Mouse (Mus musculus): Measurements from ENCODE around the gene Otulin. TPM values are rescaled to one million over a fixed set of nuclear protein-coding genes. Genes with fewer than 3 reads are reported as not detected.

Otulin gene
- total and polyA plus RNA-seq, 3 experiments = 18.7 to 26.1 (median 24.6) TPM

GRCm38 (mm10) chr15:27668557-27668956 lies 38.1 kb upstream of the Otulin start:
- no peak overlapping the region for H3K27ac ChIP-seq
- DNase-seq = no peak
- 91% methylated on average over 7 of the region's 7 CpGs for WGBS
- no peaks in the 10 kb centered on the region for H3K27me3 ChIP-seq (ENCODE audit: control insufficient read depth, insufficient read depth, low read length)
- TF ChIP-seq CTCF (IDR thresholded peaks at IDR 0.05) = no peak
- TF ChIP-seq POLR2A (IDR thresholded peaks at IDR 0.05; ENCODE audit: insufficient read depth, low read depth, low read length) = no peak
- no peak for TF ChIP-seq EP300 (IDR thresholded peaks at IDR 0.05; ENCODE audit: insufficient read depth, low read depth, low read length)
- H3K9ac ChIP-seq (ENCODE audit: low read depth, low read length) = no peak overlapping the region
- no peak overlapping the region for H3K4me3 ChIP-seq
- intact Hi-C loops (cut with DNase I) = no loop called here
- no peaks in the 10 kb centered on the region for H3K79me2 ChIP-seq (replicated peaks; ENCODE audit: control insufficient read depth, insufficient read depth, low read length)
- no peaks in the 10 kb centered on the region for H3K4me1 ChIP-seq (ENCODE audit: control insufficient read depth, insufficient read depth, low read length)
- no peaks in the 10 kb centered on the region for H3K36me3 ChIP-seq (ENCODE audit: control insufficient read depth, insufficient read depth, low read length)

GRCm38 (mm10) chr15:27668001-27668461 lies 37.5 kb upstream of the Otulin start:
- DNase-seq = no peak
- Histone ChIP-seq H3K27me3 (ENCODE audit: control insufficient read depth, insufficient read depth, low read length) (no peaks in the 10 kb centered on the region), H3K9ac (ENCODE audit: low read depth, low read length) (no peak overlapping the region), H3K36me3 (ENCODE audit: control insufficient read depth, insufficient read depth, low read length) (no peaks in the 10 kb centered on the region), H3K79me2 (replicated peaks; ENCODE audit: control insufficient read depth, insufficient read depth, low read length) (no peaks in the 10 kb centered on the region), H3K4me3 (no peak overlapping the region), H3K4me1 (ENCODE audit: control insufficient read depth, insufficient read depth, low read length) (no peaks in the 10 kb centered on the region), H3K27ac (no peak overlapping the region)
- no peak for TF ChIP-seq CTCF (IDR thresholded peaks at IDR 0.05)
- no peak for TF ChIP-seq POLR2A (IDR thresholded peaks at IDR 0.05; ENCODE audit: insufficient read depth, low read depth, low read length)
- no peak for TF ChIP-seq EP300 (IDR thresholded peaks at IDR 0.05; ENCODE audit: insufficient read depth, low read depth, low read length)
- intact Hi-C loops (cut with DNase I) = no loop called here
- 83% methylated on average over 9 of the region's 9 CpGs for WGBS

GRCm38 (mm10) chr15:27666911-27667539 lies 36.5 kb upstream of the Otulin start:
- H3K4me1 ChIP-seq (ENCODE audit: control insufficient read depth, insufficient read depth, low read length) = no peaks in the 10 kb centered on the region
- no peak for DNase-seq
- no peak for TF ChIP-seq EP300 (IDR thresholded peaks at IDR 0.05; ENCODE audit: insufficient read depth, low read depth, low read length)
- TF ChIP-seq CTCF (IDR thresholded peaks at IDR 0.05) = no peak
- no peak for TF ChIP-seq POLR2A (IDR thresholded peaks at IDR 0.05; ENCODE audit: insufficient read depth, low read depth, low read length)
- H3K27me3 ChIP-seq (ENCODE audit: control insufficient read depth, insufficient read depth, low read length) = no peaks in the 10 kb centered on the region
- 69% methylated on average over 9 of the region's 9 CpGs for WGBS
- no peaks in the 10 kb centered on the region for H3K79me2 ChIP-seq (replicated peaks; ENCODE audit: control insufficient read depth, insufficient read depth, low read length)
- intact Hi-C loops (cut with DNase I) = no loop called here
- no peaks in the 10 kb centered on the region for H3K36me3 ChIP-seq (ENCODE audit: control insufficient read depth, insufficient read depth, low read length)
- no peak overlapping the region for H3K27ac ChIP-seq
- H3K4me3 ChIP-seq = no peak overlapping the region
- no peak overlapping the region for H3K9ac ChIP-seq (ENCODE audit: low read depth, low read length)

GRCm38 (mm10) chr15:27665392-27665911 lies 35.0 kb upstream of the Otulin start:
- WGBS = 38% methylated on average over 21 of the region's 21 CpGs
- no peak overlapping the region for H3K9ac ChIP-seq (ENCODE audit: low read depth, low read length)
- H3K4me1 ChIP-seq (ENCODE audit: control insufficient read depth, insufficient read depth, low read length) = no peaks in the 10 kb centered on the region
- H3K79me2 ChIP-seq (replicated peaks; ENCODE audit: control insufficient read depth, insufficient read depth, low read length) = no peaks in the 10 kb centered on the region
- no peak overlapping the region for H3K4me3 ChIP-seq
- DNase-seq = peak in 1 of 2 experiments; percentile 41
- no peaks in the 10 kb centered on the region for H3K36me3 ChIP-seq (ENCODE audit: control insufficient read depth, insufficient read depth, low read length)
- intact Hi-C loops (cut with DNase I) = no loop called here
- no peak overlapping the region for H3K27ac ChIP-seq
- TF ChIP-seq POLR2A (IDR thresholded peaks at IDR 0.05; ENCODE audit: insufficient read depth, low read depth, low read length) = no peak
- TF ChIP-seq EP300 (IDR thresholded peaks at IDR 0.05; ENCODE audit: insufficient read depth, low read depth, low read length) = no peak
- TF ChIP-seq CTCF (IDR thresholded peaks at IDR 0.05) = no peak
- no peaks in the 10 kb centered on the region for H3K27me3 ChIP-seq (ENCODE audit: control insufficient read depth, insufficient read depth, low read length)

- H3K27me3 ChIP-seq (ENCODE audit: control insufficient read depth, insufficient read depth, low read length) = no peaks in the 10 kb centered on the region
- no peak overlapping the region for H3K9ac ChIP-seq (ENCODE audit: low read depth, low read length)
- no peaks in the 10 kb centered on the region for H3K79me2 ChIP-seq (replicated peaks; ENCODE audit: control insufficient read depth, insufficient read depth, low read length)
- intact Hi-C loops (cut with DNase I) = no loop called here
- TF ChIP-seq POLR2A (IDR thresholded peaks at IDR 0.05; ENCODE audit: insufficient read depth, low read depth, low read length) (no peak), EP300 (IDR thresholded peaks at IDR 0.05; ENCODE audit: insufficient read depth, low read depth, low read length) (no peak), CTCF (IDR thresholded peaks at IDR 0.05) (no peak)
- WGBS = 85% methylated on average over 9 of the region's 9 CpGs
- H3K4me1 ChIP-seq (ENCODE audit: control insufficient read depth, insufficient read depth, low read length) = no peaks in the 10 kb centered on the region
- H3K36me3 ChIP-seq (ENCODE audit: control insufficient read depth, insufficient read depth, low read length) = no peaks in the 10 kb centered on the region
- no peak overlapping the region for H3K27ac ChIP-seq
- peak in 1 of 2 experiments; percentile 45 for DNase-seq
- H3K4me3 ChIP-seq = no peak overlapping the region
These were observed 33.6 kb upstream of the Otulin start for GRCm38 (mm10) chr15:27664126-27664525.

GRCm38 (mm10) chr15:27662699-27663098 lies 32.2 kb upstream of the Otulin start:
- 31% methylated on average over 1 of the region's 1 CpGs for WGBS
- Histone ChIP-seq H3K4me1 (ENCODE audit: control insufficient read depth, insufficient read depth, low read length) (no peaks in the 10 kb centered on the region), H3K27ac (no peak overlapping the region), H3K9ac (ENCODE audit: low read depth, low read length) (no peak overlapping the region), H3K27me3 (ENCODE audit: control insufficient read depth, insufficient read depth, low read length) (no peaks in the 10 kb centered on the region), H3K79me2 (replicated peaks; ENCODE audit: control insufficient read depth, insufficient read depth, low read length) (no peaks in the 10 kb centered on the region), H3K4me3 (no peak overlapping the region), H3K36me3 (ENCODE audit: control insufficient read depth, insufficient read depth, low read length) (no peaks in the 10 kb centered on the region)
- DNase-seq = no peak
- intact Hi-C loops (cut with DNase I) = no loop called here
- TF ChIP-seq EP300 (IDR thresholded peaks at IDR 0.05; ENCODE audit: insufficient read depth, low read depth, low read length) (no peak), CTCF (IDR thresholded peaks at IDR 0.05) (no peak), POLR2A (IDR thresholded peaks at IDR 0.05; ENCODE audit: insufficient read depth, low read depth, low read length) (no peak)

Data from heart, adult 2 months (tissue).